Mouse (Mus musculus) heart, adult 2 months (tissue): Measurements from ENCODE around the gene Dusp28. TPM values are rescaled to one million over a fixed set of nuclear protein-coding genes. Genes with fewer than 3 reads are reported as not detected.

Experiments
- DNase-seq, 2 experiments: peaks; one replicate each; pipeline ENCODE4 v3.0.0; 2021
- H3K27ac ChIP-seq: fragments of 200-600 bp; 2 replicates; pipeline ENCODE4 v1.8.1; 2022
- H3K27me3 ChIP-seq: fragments of 200-500 bp; 2 replicates; pipeline ENCODE4 v1.6.1; 2012; ENCODE audit warnings: mild to moderate bottlenecking, low read length, inconsistent platforms, mixed read lengths; ENCODE audit not compliant: control insufficient read depth, insufficient read depth
- H3K36me3 ChIP-seq: fragments of 200-500 bp; 2 replicates; pipeline ENCODE4 v1.6.1; 2012; ENCODE audit warnings: low read length, inconsistent platforms; ENCODE audit not compliant: control insufficient read depth, insufficient read depth
- H3K4me1 ChIP-seq: fragments of 200-500 bp; 2 replicates; pipeline ENCODE4 v1.6.1; 2011; ENCODE audit warnings: low read length; ENCODE audit not compliant: control insufficient read depth, insufficient read depth
- H3K4me3 ChIP-seq: fragments of 200-600 bp; 2 replicates; pipeline ENCODE4 v1.8.1; 2022
- H3K79me2 ChIP-seq: fragments of 200-500 bp; replicated peaks from 2 replicates; pipeline ENCODE4 v1.6.1; 2012; ENCODE audit warnings: mild to moderate bottlenecking, inconsistent platforms, low read length, moderate library complexity, mixed read lengths; ENCODE audit not compliant: control insufficient read depth, insufficient read depth
- H3K9ac ChIP-seq: fragments of 200-500 bp; 2 replicates; pipeline ENCODE4 v1.6.1; 2012; ENCODE audit warnings: low read depth, mild to moderate bottlenecking, control low read depth, inconsistent platforms, low read length, mixed read lengths
- CTCF ChIP-seq: fragments of 200-600 bp; IDR thresholded peaks from 2 replicates; pipeline ENCODE4 v1.8.1; 2022; ENCODE audit warnings: antibody characterized with exemption, mild to moderate bottlenecking, moderate library complexity
- EP300 ChIP-seq: fragments of 200-500 bp; IDR thresholded peaks from 2 replicates; pipeline ENCODE4 v1.6.1; 2011; ENCODE audit warnings: low read depth, low read length, control low read depth; ENCODE audit not compliant: insufficient read depth
- POLR2A ChIP-seq: fragments of 200-500 bp; IDR thresholded peaks from 2 replicates; pipeline ENCODE4 v1.6.1; 2011; ENCODE audit warnings: mild to moderate bottlenecking, low read depth, low read length, control low read depth; ENCODE audit not compliant: insufficient read depth
- WGBS: fragments of 180-500 bp; shearing (Covaris S2); methylation state at CpG from one replicate; pipeline ENCODE4 v1.1.7; 2018; 5-methylcytosine and 5-hydroxymethylcytosine counted together
- intact Hi-C: fragments of 180-260 bp; cut with DNase I; formaldehyde crosslinking; loops from one replicate; pipeline ENCODE4 v1.15.1; 2025
- polyA plus RNA-seq: library from polyadenylated mRNA; depleted of rRNA; stranded (reverse); fragments of >200 nt; gene quantifications from 2 replicates; pipeline ENCODE4 v1.2.3, GENCODE M21; 2012
- total RNA-seq, 2 experiments: library from RNA; stranded (reverse); gene quantifications; 2 replicates each; pipeline ENCODE4 v1.2.3; 2021

Gene Dusp28
- total and polyA plus RNA-seq, 3 experiments = 15.1 to 27.9 (median 15.5) TPM

- intact Hi-C loops = no loop called here
- H3K79me2 ChIP-seq = no peaks in the 10 kb centered on the region
- no peak overlapping the region for H3K9ac ChIP-seq
- no peak overlapping the region for H3K27ac ChIP-seq
- no peaks in the 10 kb centered on the region for H3K4me1 ChIP-seq
- WGBS = 81% methylated on average over 3 of the region's 3 CpGs
- H3K4me3 ChIP-seq = no peak overlapping the region
- H3K27me3 ChIP-seq = no peaks in the 10 kb centered on the region
- TF ChIP-seq POLR2A (no peak), CTCF (no peak), EP300 (no peak)
- no peak for DNase-seq
- no peaks in the 10 kb centered on the region for H3K36me3 ChIP-seq
These were observed 32.8 kb upstream of the Dusp28 start for GRCm38 (mm10) chr1:92874011-92874410.

DNA sequence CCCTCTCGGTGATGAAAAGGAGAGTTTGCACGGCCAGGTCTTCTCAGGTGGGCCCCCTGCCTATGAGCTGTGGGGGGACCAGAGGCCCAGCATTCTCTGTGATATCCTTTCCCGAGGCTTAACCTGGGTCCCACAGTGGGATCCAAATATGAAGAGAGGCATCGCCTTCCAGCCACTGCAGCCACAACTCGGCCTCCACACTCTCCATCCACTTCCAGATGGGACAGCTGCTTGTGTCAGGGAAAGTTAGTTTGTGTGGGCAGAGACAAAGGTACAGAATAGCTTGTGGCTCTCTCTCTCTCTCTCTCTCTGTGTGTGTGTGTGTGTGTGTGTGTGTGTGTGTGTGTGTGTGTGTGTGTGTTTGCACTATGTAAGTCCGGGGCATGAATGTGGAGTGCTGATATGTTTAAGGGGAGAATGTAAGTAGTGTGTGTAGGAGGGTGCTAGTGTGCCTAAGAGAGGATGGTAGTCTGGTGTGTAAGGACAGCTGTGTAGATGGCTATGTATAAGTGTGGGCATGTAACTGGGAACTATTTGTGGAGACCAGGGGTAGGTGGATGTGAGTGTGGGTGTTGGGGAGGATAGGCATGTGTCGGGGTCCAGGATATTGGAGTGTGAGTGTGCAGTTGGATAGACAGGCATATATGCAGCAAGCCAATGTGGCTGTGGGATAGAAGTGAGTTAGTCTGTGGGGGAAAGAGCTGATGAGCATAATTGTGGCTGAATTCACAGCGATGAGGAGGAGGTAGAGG is 31.2 kb upstream of the Dusp28 start:
- Histone ChIP-seq H3K36me3 (no peaks in the 10 kb centered on the region), H3K27ac (no peak overlapping the region), H3K9ac (no peak overlapping the region), H3K4me3 (no peak overlapping the region), H3K79me2 (no peaks in the 10 kb centered on the region), H3K4me1 (no peaks in the 10 kb centered on the region), H3K27me3 (no peaks in the 10 kb centered on the region)
- WGBS = 67% methylated on average over 8 of the region's 8 CpGs
- TF ChIP-seq POLR2A = no peak
- no peak for TF ChIP-seq EP300
- no peak for TF ChIP-seq CTCF
- DNase-seq = no peak
- intact Hi-C loops = no loop called here

DNA sequence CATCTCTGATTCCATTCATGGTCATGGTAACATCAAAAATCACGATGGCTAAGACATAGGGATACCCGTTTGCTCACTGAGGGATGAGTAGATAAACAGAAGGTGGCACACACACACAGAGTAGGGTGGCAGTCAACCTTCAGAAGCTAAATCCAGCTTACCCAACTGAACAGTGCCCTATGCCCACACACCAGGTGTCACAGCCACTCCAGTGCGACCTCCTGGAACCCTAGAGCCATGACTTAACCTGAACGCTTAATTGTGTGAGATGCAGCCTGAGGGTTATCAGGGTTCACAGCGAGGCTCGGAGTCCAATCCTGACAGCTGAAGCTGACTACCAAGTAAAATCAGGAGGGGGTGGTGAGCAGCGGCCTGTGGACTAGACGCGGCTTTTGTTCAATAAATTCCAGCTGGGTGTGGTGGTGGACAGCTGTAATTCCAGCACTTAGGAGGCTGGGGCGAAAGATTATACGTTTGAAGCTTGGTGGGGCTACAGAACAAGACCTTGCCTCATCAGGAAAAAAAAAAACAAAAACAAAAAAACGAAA is 29.3 kb upstream of the Dusp28 start:
- no peak overlapping the region for H3K4me3 ChIP-seq
- no peaks in the 10 kb centered on the region for H3K79me2 ChIP-seq
- H3K9ac ChIP-seq = no peak overlapping the region
- TF ChIP-seq EP300 (no peak), POLR2A (no peak), CTCF (no peak)
- no peaks in the 10 kb centered on the region for H3K36me3 ChIP-seq
- H3K4me1 ChIP-seq = no peaks in the 10 kb centered on the region
- intact Hi-C loops = no loop called here
- no peaks in the 10 kb centered on the region for H3K27me3 ChIP-seq
- DNase-seq = no peak
- no peak overlapping the region for H3K27ac ChIP-seq
- WGBS = 65% methylated on average over 12 of the region's 12 CpGs

GRCm38 (mm10) chr1:92878066-92878741 is 28.6 kb upstream of the Dusp28 start:
- TF ChIP-seq EP300 = no peak
- intact Hi-C loops = no loop called here
- WGBS = 68% methylated on average over 13 of the region's 13 CpGs

DNA sequence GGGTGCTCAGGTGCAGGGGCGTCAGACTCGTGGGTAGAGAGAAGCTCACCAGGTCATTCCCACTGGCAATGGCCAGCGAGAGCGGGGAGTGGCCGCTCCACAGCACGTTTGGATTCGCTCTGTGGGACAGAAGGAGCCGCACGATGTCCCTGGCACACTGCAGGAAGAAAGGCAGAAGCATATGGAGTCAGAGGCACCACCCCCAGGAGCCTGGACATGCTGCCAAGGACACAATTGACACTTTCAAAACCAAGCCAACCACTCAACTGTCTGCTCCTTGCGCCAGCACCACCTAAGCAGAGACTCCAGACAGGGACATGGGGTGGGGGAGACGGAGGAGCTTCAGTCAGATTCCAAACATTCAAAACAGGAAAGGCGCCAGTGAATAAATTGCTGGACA is 27.5 kb upstream of the Dusp28 start:
- TF ChIP-seq CTCF (no peak), EP300 (no peak), POLR2A (no peak)
- DNase-seq = no peak
- 87% methylated on average over 12 of the region's 12 CpGs for WGBS
- Histone ChIP-seq H3K27ac (no peak overlapping the region), H3K79me2 (no peaks in the 10 kb centered on the region), H3K9ac (no peak overlapping the region), H3K27me3 (no peaks in the 10 kb centered on the region), H3K36me3 (no peaks in the 10 kb centered on the region), H3K4me3 (no peak overlapping the region), H3K4me1 (no peaks in the 10 kb centered on the region)
- intact Hi-C loops = no loop called here

More at GRCm38 (mm10) chr1:92878066-92878741, 28.6 kb upstream of the Dusp28 start:
- Histone ChIP-seq H3K27ac (no peak overlapping the region), H3K4me1 (no peaks in the 10 kb centered on the region), H3K4me3 (no peak overlapping the region), H3K36me3 (no peaks in the 10 kb centered on the region), H3K9ac (no peak overlapping the region), H3K79me2 (no peaks in the 10 kb centered on the region), H3K27me3 (no peaks in the 10 kb centered on the region)
- DNase-seq = no peak

DNA sequence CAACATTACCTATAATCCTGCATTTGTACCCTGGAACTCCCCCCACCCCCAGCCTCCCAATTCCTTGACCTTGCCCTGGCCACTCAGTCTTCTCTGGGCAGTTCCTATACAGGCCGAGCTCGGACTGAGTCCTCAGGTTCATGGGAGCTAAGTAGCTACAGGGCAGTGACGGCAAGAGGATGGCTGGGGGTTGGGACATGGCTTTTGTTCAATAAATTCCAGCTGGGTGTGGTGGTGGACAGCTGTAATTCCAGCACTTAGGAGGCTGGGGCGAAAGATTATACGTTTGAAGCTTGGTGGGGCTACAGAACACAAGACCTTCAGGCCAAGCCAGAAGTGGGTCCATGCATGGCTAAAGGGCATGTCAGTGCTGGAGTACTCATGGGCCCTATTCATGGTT is 26.7 kb upstream of the Dusp28 start:
- no peaks in the 10 kb centered on the region for H3K36me3 ChIP-seq
- H3K9ac ChIP-seq = no peak overlapping the region

More for the DNA sequence above, 26.7 kb upstream of the Dusp28 start:
- Histone ChIP-seq H3K27ac (no peak overlapping the region), H3K4me1 (no peaks in the 10 kb centered on the region), H3K4me3 (no peak overlapping the region), H3K27me3 (no peaks in the 10 kb centered on the region), H3K79me2 (no peaks in the 10 kb centered on the region)
- intact Hi-C loops = no loop called here
- no peak for DNase-seq
- no peak for TF ChIP-seq EP300
- TF ChIP-seq CTCF = no peak
- no peak for TF ChIP-seq POLR2A
- 85% methylated on average over 5 of the region's 5 CpGs for WGBS
